Mouse (Mus musculus): ENCODE data around the gene AI837181. TPM values are rescaled to one million over a fixed set of nuclear protein-coding genes. Genes with fewer than 3 reads are reported as not detected.

AI837181 gene
- polyA plus RNA-seq, 1 experiment from 2014 or later: 53.7 TPM

GRCm38 (mm10) chr19:5428083-5428482 is 3.1 kb downstream of the AI837181 start:
- ATAC-seq (ENCODE audit: low FRiP score, low TSS enrichment): no peak

GRCm38 (mm10) chr19:5429219-5429618 is 4.3 kb downstream of the AI837181 start:
- peaks cover 24% of the 10 kb centered on the region for H3K4me1 ChIP-seq (ENCODE audit: control insufficient read depth, insufficient read depth, low read length)
- H3K27me3 ChIP-seq (ENCODE audit: control insufficient read depth, insufficient read depth, low read length): no peaks in the 10 kb centered on the region
- peaks cover 22% of the 10 kb centered on the region for H3K36me3 ChIP-seq (ENCODE audit: control insufficient read depth, insufficient read depth, low read length)
- 84% methylated on average over 4 of the region's 4 CpGs for WGBS
- no peaks in the 10 kb centered on the region for H3K9me3 ChIP-seq (ENCODE audit: control insufficient read depth, low read length)
- no peak overlapping the region for H3K27ac ChIP-seq (replicated peaks; ENCODE audit: low read depth, low read length)
- ATAC-seq (ENCODE audit: low FRiP score, low TSS enrichment) (no peak), DNase-seq (no peak)
- H3K4me3 ChIP-seq (replicated peaks; ENCODE audit: low read depth, low read length): no peak overlapping the region
- H3K4me2 ChIP-seq (ENCODE audit: low read length): no peak overlapping the region
- H3K9ac ChIP-seq (replicated peaks; ENCODE audit: low read length): 0 out of 2 replicates have a peak overlapping the region, but pooled peaks have one; percentile 14

More at GRCm38 (mm10) chr19:5428083-5428482, 3.1 kb downstream of the AI837181 start:
- Histone ChIP-seq H3K4me2 (ENCODE audit: low read length) (no peak overlapping the region), H3K9me3 (ENCODE audit: control insufficient read depth, low read length) (no peaks in the 10 kb centered on the region), H3K4me1 (ENCODE audit: control insufficient read depth, insufficient read depth, low read length) (peaks cover 26% of the 10 kb centered on the region), H3K36me3 (ENCODE audit: control insufficient read depth, insufficient read depth, low read length) (peaks cover 24% of the 10 kb centered on the region), H3K9ac (replicated peaks; ENCODE audit: low read length) (no peak overlapping the region), H3K27me3 (ENCODE audit: control insufficient read depth, insufficient read depth, low read length) (no peaks in the 10 kb centered on the region), H3K27ac (replicated peaks; ENCODE audit: low read depth, low read length) (no peak overlapping the region), H3K4me3 (replicated peaks; ENCODE audit: low read depth, low read length) (no peak overlapping the region)
- WGBS: 88% methylated on average over 2 of the region's 2 CpGs
- DNase-seq: peak; percentile 60

GRCm38 (mm10) chr19:5429806-5430205 is 4.9 kb downstream of the AI837181 start:
- peaks cover 24% of the 10 kb centered on the region for H3K4me1 ChIP-seq (ENCODE audit: control insufficient read depth, insufficient read depth, low read length)
- DNase-seq (no peak), ATAC-seq (ENCODE audit: low FRiP score, low TSS enrichment) (no peak)
- H3K9me3 ChIP-seq (ENCODE audit: control insufficient read depth, low read length): no peaks in the 10 kb centered on the region
- H3K4me3 ChIP-seq (replicated peaks; ENCODE audit: low read depth, low read length): no peak overlapping the region
- 78% methylated on average over 8 of the region's 8 CpGs for WGBS
- H3K9ac ChIP-seq (replicated peaks; ENCODE audit: low read length): no peak overlapping the region
- no peak overlapping the region for H3K27ac ChIP-seq (replicated peaks; ENCODE audit: low read depth, low read length)
- H3K4me2 ChIP-seq (ENCODE audit: low read length): no peak overlapping the region
- H3K36me3 ChIP-seq (ENCODE audit: control insufficient read depth, insufficient read depth, low read length): peaks cover 22% of the 10 kb centered on the region
- no peaks in the 10 kb centered on the region for H3K27me3 ChIP-seq (ENCODE audit: control insufficient read depth, insufficient read depth, low read length)

- peaks cover 22% of the 10 kb centered on the region for H3K36me3 ChIP-seq (ENCODE audit: control insufficient read depth, insufficient read depth, low read length)
- H3K27ac ChIP-seq (replicated peaks; ENCODE audit: low read depth, low read length): no peak overlapping the region
- H3K9me3 ChIP-seq (ENCODE audit: control insufficient read depth, low read length): no peaks in the 10 kb centered on the region
- no peak overlapping the region for H3K9ac ChIP-seq (replicated peaks; ENCODE audit: low read length)
- H3K4me1 ChIP-seq (ENCODE audit: control insufficient read depth, insufficient read depth, low read length): peaks cover 24% of the 10 kb centered on the region
- no peak overlapping the region for H3K4me3 ChIP-seq (replicated peaks; ENCODE audit: low read depth, low read length)
- no peak overlapping the region for H3K4me2 ChIP-seq (ENCODE audit: low read length)
- no peaks in the 10 kb centered on the region for H3K27me3 ChIP-seq (ENCODE audit: control insufficient read depth, insufficient read depth, low read length)
- DNase-seq: no peak
- ATAC-seq (ENCODE audit: low FRiP score, low TSS enrichment): no peak
- WGBS: 79% methylated on average over 1 of the region's 1 CpGs
These were observed 5.5 kb downstream of the AI837181 start for GRCm38 (mm10) chr19:5430408-5430807.

- Histone ChIP-seq H3K4me2 (ENCODE audit: low read length) (no peak overlapping the region), H3K36me3 (ENCODE audit: control insufficient read depth, insufficient read depth, low read length) (peaks cover 12% of the 10 kb centered on the region), H3K4me3 (replicated peaks; ENCODE audit: low read depth, low read length) (no peak overlapping the region), H3K9me3 (ENCODE audit: control insufficient read depth, low read length) (no peaks in the 10 kb centered on the region), H3K27ac (replicated peaks; ENCODE audit: low read depth, low read length) (no peak overlapping the region), H3K4me1 (ENCODE audit: control insufficient read depth, insufficient read depth, low read length) (peaks cover 11% of the 10 kb centered on the region; the same call in 1 of the 2 replicates), H3K9ac (replicated peaks; ENCODE audit: low read length) (no peak overlapping the region), H3K27me3 (ENCODE audit: control insufficient read depth, insufficient read depth, low read length) (no peaks in the 10 kb centered on the region)
- no peak for ATAC-seq (ENCODE audit: low FRiP score, low TSS enrichment)
- no peak for DNase-seq
- 80% methylated on average over 4 of the region's 4 CpGs for WGBS
These were observed 7.0 kb downstream of the AI837181 start for GRCm38 (mm10) chr19:5431911-5432464.

GRCm38 (mm10) chr19:5432992-5433852 is 8.3 kb downstream of the AI837181 start:
- peaks cover 8% of the 10 kb centered on the region; the same call in 1 of the 2 replicates for H3K4me1 ChIP-seq (ENCODE audit: control insufficient read depth, insufficient read depth, low read length)
- H3K27ac ChIP-seq (replicated peaks; ENCODE audit: low read depth, low read length): no peak overlapping the region
- H3K4me3 ChIP-seq (replicated peaks; ENCODE audit: low read depth, low read length): no peak overlapping the region

GRCm38 (mm10) chr19:5433951-5434350 is 9.0 kb downstream of the AI837181 start:
- 70% methylated on average over 7 of the region's 7 CpGs for WGBS
- peaks cover 8% of the 10 kb centered on the region; the same call in 1 of the 2 replicates for H3K4me1 ChIP-seq (ENCODE audit: control insufficient read depth, insufficient read depth, low read length)
- H3K27me3 ChIP-seq (ENCODE audit: control insufficient read depth, insufficient read depth, low read length): no peaks in the 10 kb centered on the region
- ATAC-seq (ENCODE audit: low FRiP score, low TSS enrichment): no peak
- no peak overlapping the region for H3K27ac ChIP-seq (replicated peaks; ENCODE audit: low read depth, low read length)
- no peaks in the 10 kb centered on the region for H3K9me3 ChIP-seq (ENCODE audit: control insufficient read depth, low read length)
- peaks cover 6% of the 10 kb centered on the region for H3K36me3 ChIP-seq (ENCODE audit: control insufficient read depth, insufficient read depth, low read length)
- H3K4me3 ChIP-seq (replicated peaks; ENCODE audit: low read depth, low read length): no peak overlapping the region
- peak overlapping the region; percentile 40; the same call in 1 of the 2 replicates for H3K9ac ChIP-seq (replicated peaks; ENCODE audit: low read length)
- no peak for DNase-seq
- H3K4me2 ChIP-seq (ENCODE audit: low read length): peak overlapping the region; percentile 47; the same call in 1 of the 2 replicates

More at GRCm38 (mm10) chr19:5432992-5433852, 8.3 kb downstream of the AI837181 start:
- ATAC-seq (ENCODE audit: low FRiP score, low TSS enrichment) (no peak), DNase-seq (peak; percentile 53)
- peak overlapping the region; percentile 40; the same call in 1 of the 2 replicates for H3K9ac ChIP-seq (replicated peaks; ENCODE audit: low read length)
- peak overlapping the region; percentile 47 for H3K4me2 ChIP-seq (ENCODE audit: low read length)
- no peaks in the 10 kb centered on the region for H3K9me3 ChIP-seq (ENCODE audit: control insufficient read depth, low read length)
- no peaks in the 10 kb centered on the region for H3K27me3 ChIP-seq (ENCODE audit: control insufficient read depth, insufficient read depth, low read length)
- peaks cover 8% of the 10 kb centered on the region for H3K36me3 ChIP-seq (ENCODE audit: control insufficient read depth, insufficient read depth, low read length)
- WGBS: 12% methylated on average over 16 of the region's 16 CpGs

- ATAC-seq (ENCODE audit: low FRiP score, low TSS enrichment) (no peak), DNase-seq (no peak)
- H3K9ac ChIP-seq (replicated peaks; ENCODE audit: low read length): no peak overlapping the region
- H3K9me3 ChIP-seq (ENCODE audit: control insufficient read depth, low read length): peaks cover 4% of the 10 kb centered on the region; the same call in 1 of the 2 replicates
- 72% methylated on average over 9 of the region's 9 CpGs for WGBS
- H3K27ac ChIP-seq (replicated peaks; ENCODE audit: low read depth, low read length): no peak overlapping the region
- no peaks in the 10 kb centered on the region for H3K36me3 ChIP-seq (ENCODE audit: control insufficient read depth, insufficient read depth, low read length)
- H3K4me3 ChIP-seq (replicated peaks; ENCODE audit: low read depth, low read length): no peak overlapping the region
- H3K4me1 ChIP-seq (ENCODE audit: control insufficient read depth, insufficient read depth, low read length): peaks cover 15% of the 10 kb centered on the region
- no peak overlapping the region for H3K4me2 ChIP-seq (ENCODE audit: low read length)
- peaks cover 42% of the 10 kb centered on the region for H3K27me3 ChIP-seq (ENCODE audit: control insufficient read depth, insufficient read depth, low read length)
These were observed 19.5 kb downstream of the AI837181 start for GRCm38 (mm10) chr19:5444371-5444908.
